Mouse (Mus musculus): ENCODE data around the gene Mpig6b.

The Mpig6b gene

DNA sequence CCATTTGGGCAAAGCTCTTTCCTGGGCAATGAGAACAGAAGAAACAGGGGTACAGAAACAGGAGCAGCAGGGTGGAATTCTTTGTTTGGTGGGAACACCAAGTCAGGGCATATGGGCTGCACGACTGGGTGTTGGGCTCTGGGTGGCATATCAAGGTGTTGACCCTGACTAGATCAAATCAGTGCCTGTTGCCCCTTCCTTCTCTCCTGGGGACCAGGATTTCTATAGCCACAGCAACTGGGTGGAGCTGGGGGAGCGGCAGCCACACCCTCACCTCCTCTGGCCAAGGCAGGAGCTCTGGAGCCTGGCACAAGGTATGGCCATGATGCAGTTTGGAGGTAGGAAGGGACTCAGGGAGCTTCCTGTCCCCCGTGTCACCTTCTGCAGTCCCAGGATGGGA is 47.8 kb downstream of the Mpig6b start:
- in situ Hi-C loops (cut with MboI, MseI), result loop anchor here (10.0 kb wide), 1 partner anchor 47 kb away; the partner anchor contains the start of genes Ly6g6c and Mpig6b

DNA sequence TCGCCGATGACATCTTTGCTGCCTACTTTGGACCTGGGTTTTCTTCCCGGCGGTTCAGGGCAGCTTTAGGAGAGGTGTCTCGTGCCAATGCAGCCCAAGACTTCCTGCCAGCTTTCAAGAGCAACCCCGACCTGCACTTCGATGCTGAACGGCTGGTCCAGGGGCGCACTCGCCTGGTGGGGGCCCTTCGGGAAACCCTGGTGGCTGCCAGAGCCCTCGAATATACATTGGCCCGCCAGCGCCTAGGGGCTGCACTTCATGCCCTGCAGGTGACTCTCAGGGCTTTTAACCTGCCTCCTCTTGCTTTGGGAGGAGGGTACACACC is 48.3 kb downstream of the Mpig6b start:
- in situ Hi-C loops (cut with MboI, MseI), result loop anchor here (10.0 kb wide), 1 partner anchor 47 kb away; the partner anchor contains the start of genes Ly6g6c and Mpig6b

DNA sequence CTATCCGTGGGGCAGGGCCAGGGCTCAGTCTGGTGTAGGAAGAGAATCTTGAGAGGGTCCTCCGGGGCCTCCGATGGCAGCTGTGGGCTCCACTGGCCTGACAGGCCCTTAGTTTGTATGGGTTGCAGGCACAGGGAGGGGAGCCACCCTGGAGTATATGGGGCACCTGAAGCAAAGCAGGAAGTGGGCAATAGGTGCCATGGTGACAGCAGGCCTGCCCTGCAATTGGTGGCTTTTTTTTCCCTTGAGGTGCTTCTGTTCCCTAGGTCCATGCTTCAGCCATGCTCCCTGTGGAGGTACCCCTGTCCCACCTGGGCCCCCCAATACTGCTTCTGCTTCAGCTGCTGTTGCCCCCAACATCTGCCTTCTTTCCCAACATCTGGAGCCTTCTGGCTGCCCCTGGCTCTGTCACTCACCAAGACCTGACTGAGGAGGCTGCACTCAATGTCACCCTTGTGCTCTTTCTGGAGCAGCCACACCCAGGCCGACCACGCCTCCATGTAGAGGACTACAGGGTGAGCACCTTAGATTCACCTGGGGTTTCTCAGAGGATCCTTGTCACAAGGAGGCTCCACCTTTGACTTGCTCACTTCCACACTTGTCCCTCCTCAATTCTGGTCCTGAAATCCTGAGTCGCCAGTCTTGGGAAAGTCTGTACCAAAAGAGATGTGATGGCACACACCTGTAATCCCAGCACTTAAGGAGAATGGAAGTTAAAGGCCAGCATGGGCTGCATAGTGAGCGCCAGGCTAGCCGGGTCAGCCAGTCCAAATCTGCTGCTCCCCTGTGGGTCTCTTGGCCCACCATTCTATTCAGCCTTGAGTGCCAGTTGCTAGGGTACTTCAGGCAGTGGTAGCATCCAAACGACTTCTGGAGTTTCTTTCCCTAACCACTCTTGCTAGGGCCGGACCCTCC is 48.9 kb downstream of the Mpig6b start:
- in situ Hi-C loops (cut with MboI, MseI), result loop anchor here (10.0 kb wide), 1 partner anchor 48 kb away; the partner anchor contains the start of genes Ly6g6c and Mpig6b

DNA sequence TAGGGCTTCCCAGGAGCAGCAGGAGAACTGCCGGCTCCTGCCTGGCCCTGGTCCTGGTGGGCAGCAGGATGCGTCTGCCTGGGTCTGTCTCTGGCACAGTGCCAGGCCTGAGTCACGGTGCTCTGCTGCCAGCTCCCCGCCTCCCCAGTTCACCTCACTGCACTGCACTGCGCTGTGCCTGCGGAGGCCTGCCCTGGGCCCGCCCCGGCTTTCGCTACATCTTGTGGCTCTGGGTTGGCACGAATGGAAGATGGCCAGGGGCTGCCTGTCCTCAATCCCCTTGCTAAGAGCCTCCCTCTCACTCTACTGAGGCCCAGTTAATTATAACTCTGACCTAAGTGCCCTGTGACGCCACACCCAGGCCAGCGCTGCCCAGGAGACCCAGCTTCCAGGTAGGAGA is 49.6 kb downstream of the Mpig6b start, which contains the start of gene Vwa7:
Gene Vwa7, plus strand, starts transcription at position 204 of the 400 bp plus-strand sequence.
- in situ Hi-C loops (cut with MboI, MseI), result loop anchor here (10.0 kb wide), 1 partner anchor 48 kb away; the partner anchor contains the start of genes Ly6g6c and Mpig6b

DNA sequence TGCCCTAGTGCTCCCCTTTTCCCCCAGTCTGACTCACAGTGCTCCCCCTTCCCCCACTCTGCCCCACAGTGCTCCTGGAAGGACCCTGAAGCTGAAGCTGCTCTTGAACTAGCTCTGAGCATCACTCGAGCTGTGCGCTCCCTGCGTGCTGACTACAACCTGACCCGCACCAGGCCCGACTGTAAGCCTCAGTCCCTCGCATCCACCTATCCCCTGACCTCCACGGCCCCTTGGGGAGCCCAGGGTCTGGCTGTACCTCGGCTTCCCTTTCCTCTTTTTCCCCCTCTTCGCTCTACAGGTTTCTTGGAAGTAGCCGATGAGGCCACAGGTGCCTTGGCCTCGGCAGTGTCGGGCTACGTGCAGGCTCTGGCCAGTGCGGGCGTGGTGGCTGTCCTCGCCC is 50.7 kb downstream of the Mpig6b start:
- in situ Hi-C loops (cut with MboI, MseI), result loop anchor here (10.0 kb wide), 1 partner anchor 50 kb away; the partner anchor contains the start of genes Ly6g6c and Mpig6b

DNA sequence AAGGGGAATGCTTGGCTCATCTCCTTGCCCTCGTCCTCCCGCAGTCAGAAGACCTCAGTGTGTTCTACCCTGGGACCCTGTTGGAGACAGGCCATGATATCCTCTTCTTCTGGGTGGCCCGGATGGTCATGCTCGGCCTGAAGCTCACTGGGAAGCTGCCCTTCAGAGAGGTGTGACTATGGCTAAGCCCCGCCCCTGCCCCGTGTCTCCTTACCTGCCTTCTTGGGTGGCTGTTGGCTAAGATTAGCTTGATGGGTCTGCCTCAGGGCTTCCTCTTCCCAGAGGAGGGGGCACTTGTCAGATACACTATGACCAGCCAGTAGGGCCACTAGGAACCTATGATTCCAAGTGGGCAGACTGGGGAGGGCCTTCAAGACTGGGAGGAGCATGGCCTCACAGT is 52.8 kb downstream of the Mpig6b start:
- in situ Hi-C loops (cut with MboI, MseI), result loop anchor here (10.0 kb wide), 1 partner anchor 52 kb away; the partner anchor contains the start of genes Ly6g6c and Mpig6b
